Mouse (Mus musculus): ENCODE measurements around the gene Ptcd1. TPM values are rescaled to one million over a fixed set of nuclear protein-coding genes. Genes with fewer than 3 reads are reported as not detected.
"Not testable (repeated sequence)": the region's sequence is repeated elsewhere in the genome, so short reads cannot be mapped to it uniquely, and the experiment has no call there.

The Ptcd1 gene
- polyA plus RNA-seq, 1 experiment from 2014 or later, result 21.6 TPM

DNA sequence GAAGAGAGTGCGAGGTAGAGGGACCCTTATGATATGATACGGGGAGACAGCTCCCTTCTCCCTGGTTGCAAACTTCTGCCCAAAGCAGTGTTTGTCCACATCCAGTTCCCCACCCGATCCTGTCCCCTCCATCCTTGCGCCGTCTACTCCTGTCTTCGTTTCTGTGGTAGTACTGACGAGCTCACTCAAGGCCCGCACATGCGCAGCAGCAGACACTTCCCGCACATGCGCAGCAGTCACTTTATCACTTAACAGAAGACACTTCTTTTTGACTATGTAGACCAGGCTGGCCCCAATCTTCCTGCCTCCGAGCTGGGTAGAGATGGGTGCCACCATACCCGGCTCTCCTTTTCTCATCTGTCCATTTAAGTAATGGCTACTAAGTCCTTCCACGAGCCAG lies 5.5 kb downstream of the Ptcd1 start:
- no peaks in the 10 kb centered on the region for H3K27me3 ChIP-seq
- peaks cover 9% of the 10 kb centered on the region for H3K4me1 ChIP-seq
- H3K36me3 ChIP-seq, result peaks cover 63% of the 10 kb centered on the region
- H3K9me3 ChIP-seq, result no peaks in the 10 kb centered on the region
- no peak overlapping the region for H3K27ac ChIP-seq
- H3K4me2 ChIP-seq (replicated peaks), result no peak overlapping the region
- H3K9ac ChIP-seq, result no peak overlapping the region
- no peak for ATAC-seq (ENCODE audit: insufficient number of reproducible peaks, insufficient read depth, low FRiP score, low TSS enrichment)
- H3K4me3 ChIP-seq, result no peak overlapping the region
- WGBS, result 97% methylated on average over 14 of the region's 14 CpGs

DNA sequence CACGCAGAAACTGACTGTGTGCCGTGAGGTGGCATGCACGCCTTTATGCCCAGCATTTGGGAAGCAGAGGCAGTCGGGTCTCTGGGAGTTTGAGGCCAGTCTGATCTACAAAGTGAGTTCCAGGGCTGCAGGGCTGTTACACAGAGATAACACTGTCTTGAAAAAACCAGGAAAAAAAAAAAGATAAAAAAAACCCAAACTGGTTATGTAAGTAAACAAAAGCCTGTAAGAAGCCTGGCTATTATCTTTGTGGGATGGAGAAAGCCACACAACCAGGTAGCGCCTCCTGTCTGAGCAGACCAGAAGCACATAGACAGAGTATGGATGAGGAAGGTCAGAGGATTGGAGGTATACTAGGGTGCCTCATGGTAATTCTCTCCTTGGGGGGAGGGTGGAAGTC lies 14.2 kb downstream of the Ptcd1 start:
- 90% methylated on average over 5 of the region's 5 CpGs for WGBS

DNA sequence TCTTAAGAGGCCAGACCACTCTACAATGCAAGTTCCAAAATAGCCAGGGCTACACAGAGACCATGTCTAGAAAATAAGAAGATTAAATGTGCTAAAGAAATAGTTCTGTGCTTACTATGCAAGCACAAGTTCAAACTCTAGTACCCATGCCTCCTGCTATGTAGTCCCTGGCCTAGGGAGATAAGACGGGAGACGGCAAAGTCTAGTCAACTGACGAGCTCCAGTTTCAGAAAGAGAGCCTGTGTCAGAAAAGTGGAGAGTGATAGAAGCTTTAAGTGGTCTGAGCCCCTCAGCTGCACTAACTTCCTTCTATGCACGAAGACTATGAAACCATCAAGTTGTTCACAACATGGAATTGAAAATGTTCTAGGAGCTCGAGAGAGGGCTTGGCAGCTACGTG lies 17.6 kb downstream of the Ptcd1 start:
- Histone ChIP-seq H3K4me2 (replicated peaks) (no peak overlapping the region), H3K9me3 (no peaks in the 10 kb centered on the region), H3K36me3 (peaks cover 96% of the 10 kb centered on the region), H3K4me3 (no peak overlapping the region), H3K4me1 (no peaks in the 10 kb centered on the region), H3K27me3 (no peaks in the 10 kb centered on the region), H3K27ac (no peak overlapping the region), H3K9ac (no peak overlapping the region)
- WGBS, result 90% methylated on average over 6 of the region's 6 CpGs
- no peak for ATAC-seq (ENCODE audit: insufficient number of reproducible peaks, insufficient read depth, low FRiP score, low TSS enrichment)

More for the DNA sequence above, 14.2 kb downstream of the Ptcd1 start:
- Histone ChIP-seq H3K9ac (no peak overlapping the region), H3K4me1 (no peaks in the 10 kb centered on the region), H3K27me3 (no peaks in the 10 kb centered on the region), H3K36me3 (peaks cover 81% of the 10 kb centered on the region), H3K27ac (no peak overlapping the region), H3K9me3 (no peaks in the 10 kb centered on the region), H3K4me2 (replicated peaks) (no peak overlapping the region), H3K4me3 (no peak overlapping the region)
- no peak for ATAC-seq (ENCODE audit: insufficient number of reproducible peaks, insufficient read depth, low FRiP score, low TSS enrichment)

DNA sequence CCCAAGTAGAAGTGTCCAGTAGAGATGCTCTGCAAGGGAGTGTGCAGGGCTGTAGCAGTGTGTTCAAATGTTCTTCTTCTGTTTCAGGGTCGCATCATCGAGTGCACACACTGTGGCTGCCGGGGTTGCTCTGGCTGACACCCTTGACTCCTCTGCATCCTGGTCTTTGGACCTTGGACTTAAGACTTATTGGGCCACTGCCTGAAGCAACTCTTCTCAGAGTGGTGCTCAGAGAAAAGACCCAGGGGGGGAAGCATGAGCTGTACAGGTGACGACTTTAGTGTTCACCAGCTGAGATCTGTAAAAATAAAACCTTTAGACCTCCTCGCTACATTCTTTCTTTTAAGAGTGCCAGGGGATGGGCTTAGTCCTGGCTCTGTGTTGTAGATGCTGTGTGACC lies 19.2 kb downstream of the Ptcd1 start:
- Histone ChIP-seq H3K4me3 (no peak overlapping the region), H3K4me1 (no peaks in the 10 kb centered on the region), H3K9me3 (no peaks in the 10 kb centered on the region), H3K27me3 (no peaks in the 10 kb centered on the region), H3K27ac (no peak overlapping the region), H3K36me3 (peaks cover 97% of the 10 kb centered on the region), H3K9ac (no peak overlapping the region), H3K4me2 (replicated peaks) (no peak overlapping the region)
- WGBS, result 91% methylated on average over 5 of the region's 5 CpGs
- ATAC-seq (ENCODE audit: insufficient number of reproducible peaks, insufficient read depth, low FRiP score, low TSS enrichment), result no peak

DNA sequence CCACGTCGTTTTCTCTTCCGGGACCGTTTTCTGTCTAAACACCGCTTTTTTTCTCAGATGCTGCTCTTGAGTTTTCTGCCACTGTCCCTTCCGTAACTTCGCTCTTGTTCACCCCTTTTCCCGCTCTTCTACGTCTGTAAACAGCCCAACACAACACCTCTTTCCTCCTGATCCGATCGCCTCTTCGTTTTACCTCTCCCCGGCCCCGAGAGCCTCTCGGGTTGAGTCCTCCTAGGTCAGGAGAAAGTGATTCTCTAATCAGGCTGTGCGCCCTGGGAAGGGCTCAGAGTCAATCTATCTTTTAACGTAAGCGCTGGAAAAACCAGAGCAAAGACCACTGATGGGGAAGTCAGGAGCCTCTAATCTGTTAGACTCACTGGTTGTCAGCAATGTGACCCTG lies 26.3 kb downstream of the Ptcd1 start:
- no peaks in the 10 kb centered on the region for H3K27me3 ChIP-seq
- peak overlapping the region; percentile 82 for H3K4me2 ChIP-seq (replicated peaks)
- H3K36me3 ChIP-seq, result peaks cover 57% of the 10 kb centered on the region
- no peak for ATAC-seq (ENCODE audit: insufficient number of reproducible peaks, insufficient read depth, low FRiP score, low TSS enrichment)
- peak overlapping the region; percentile 66 for H3K4me3 ChIP-seq
- H3K9ac ChIP-seq, result peak overlapping the region; percentile 85
- H3K27ac ChIP-seq, result peak overlapping the region; percentile 82
- WGBS, result under 1% methylated on average over 18 of the region's 18 CpGs
- peaks cover 25% of the 10 kb centered on the region for H3K4me1 ChIP-seq
- no peaks in the 10 kb centered on the region for H3K9me3 ChIP-seq

DNA sequence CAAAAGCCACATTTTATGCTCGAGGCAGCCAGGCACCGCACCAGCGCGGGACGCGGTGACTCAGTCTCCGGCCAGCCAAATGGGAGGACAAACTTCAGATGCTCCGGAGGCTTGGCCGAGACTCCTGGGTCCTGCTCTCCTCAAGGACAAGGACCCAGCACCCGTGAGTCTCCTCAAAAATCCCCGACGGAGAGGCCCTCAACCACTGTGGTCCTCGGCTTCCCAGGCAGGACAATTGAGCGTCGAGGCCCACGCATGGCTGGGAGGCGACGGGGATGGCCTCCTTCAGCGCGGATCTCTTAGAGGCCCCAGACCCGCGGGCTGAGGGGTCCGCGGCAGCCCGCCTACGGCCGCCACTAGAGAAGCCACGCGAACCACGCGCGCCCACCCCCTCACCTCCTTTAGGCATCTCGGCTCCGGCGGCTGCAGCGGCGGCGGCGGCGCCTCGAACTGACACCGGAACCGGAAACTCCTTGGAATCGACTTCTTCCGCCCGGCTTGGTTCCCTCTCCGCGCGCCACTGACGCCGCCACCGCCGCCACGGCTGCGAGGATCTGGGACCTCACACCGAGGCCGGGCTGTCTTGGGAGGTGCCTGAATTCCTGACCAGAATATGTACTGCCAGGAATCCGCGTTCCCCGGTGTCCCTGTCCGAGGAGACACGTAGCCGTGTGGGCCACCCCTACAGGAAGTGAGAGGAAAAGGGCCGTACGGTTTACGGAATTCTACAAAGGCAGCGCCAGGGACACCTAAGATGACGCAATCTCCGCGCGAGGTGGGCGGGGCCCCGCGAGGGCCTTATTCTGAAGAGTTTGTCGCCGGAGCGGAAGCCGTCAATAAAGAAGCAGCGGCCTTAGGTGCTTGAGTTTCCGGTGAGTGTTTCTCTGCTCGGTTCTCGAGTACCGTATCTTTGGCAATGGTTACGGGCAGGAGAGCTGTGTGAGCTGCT lies 27.1 kb downstream of the Ptcd1 start, which contains the start of the genes Pdap1 and Bud31:
Pdap1 (minus strand) TSS at position 668 of the 949 bp plus-strand sequence.
Bud31 (plus strand) TSS at position 792 of the 949 bp plus-strand sequence.
- H3K27me3 ChIP-seq, result no peaks in the 10 kb centered on the region
- peak within 1 kb of the TSS; percentile 82 for H3K27ac ChIP-seq
- peak within 1 kb of the TSS; percentile 66 for H3K4me3 ChIP-seq
- peaks cover 54% of the 10 kb centered on the region for H3K36me3 ChIP-seq
- WGBS, result under 1% methylated on average over 84 of the region's 84 CpGs
- H3K4me1 ChIP-seq, result peaks cover 25% of the 10 kb centered on the region
- H3K9me3 ChIP-seq, result no peaks in the 10 kb centered on the region
- peak within 1 kb of the TSS; percentile 82 for H3K4me2 ChIP-seq (replicated peaks)
- peak; percentile 92 for ATAC-seq (ENCODE audit: insufficient number of reproducible peaks, insufficient read depth, low FRiP score, low TSS enrichment)
- H3K9ac ChIP-seq, result peak within 1 kb of the TSS; percentile 85

DNA sequence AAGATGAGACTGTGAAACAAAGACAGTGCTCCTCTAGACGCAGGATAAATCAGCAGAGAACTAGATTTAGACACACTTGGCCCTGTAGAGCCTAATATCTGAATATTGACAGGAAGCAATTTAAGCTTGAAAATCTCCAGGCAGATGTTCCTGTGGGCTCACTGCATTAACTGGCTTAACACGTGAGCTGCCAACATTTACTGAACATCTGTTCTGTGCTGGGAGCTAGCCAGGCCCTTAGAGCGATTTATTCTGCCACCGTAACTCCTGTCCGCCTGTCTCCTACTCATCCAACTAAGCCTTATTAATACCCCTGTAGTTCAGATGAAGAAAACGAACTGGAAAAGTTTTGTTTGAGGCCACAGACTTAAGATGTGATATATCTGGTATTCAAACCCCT lies 28.1 kb downstream of the Ptcd1 start:
- Histone ChIP-seq H3K9ac (peak overlapping the region; percentile 85), H3K4me1 (peaks cover 25% of the 10 kb centered on the region), H3K9me3 (no peaks in the 10 kb centered on the region), H3K27ac (no peak overlapping the region), H3K36me3 (peaks cover 55% of the 10 kb centered on the region), H3K4me2 (replicated peaks) (peak overlapping the region; percentile 82), H3K4me3 (peak overlapping the region; percentile 66), H3K27me3 (no peaks in the 10 kb centered on the region)
- 0 out of 2 replicates have a peak, but pooled peaks have one; percentile 3 for ATAC-seq (ENCODE audit: insufficient number of reproducible peaks, insufficient read depth, low FRiP score, low TSS enrichment)
- WGBS, result 17% methylated on average over 6 of the region's 6 CpGs

DNA sequence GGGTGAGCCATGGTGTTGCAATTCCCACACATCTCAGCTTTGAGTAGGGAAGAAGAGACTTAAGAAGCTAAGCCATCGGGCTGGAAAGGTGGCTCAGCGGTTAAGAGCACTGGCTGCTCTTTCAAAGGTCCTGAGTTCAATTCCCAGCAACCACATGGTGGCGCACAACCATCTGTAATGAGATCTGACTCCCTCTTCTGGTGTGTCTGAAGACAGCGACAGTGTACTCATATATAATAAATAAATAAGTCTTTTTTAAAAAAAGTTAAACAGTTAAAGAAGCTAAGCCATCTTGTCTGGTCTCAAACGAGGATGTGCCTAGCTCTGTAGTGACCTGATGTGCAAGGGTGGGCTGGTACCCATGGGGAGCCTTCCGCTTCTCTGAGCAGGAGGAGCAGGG lies 33.6 kb downstream of the Ptcd1 start:
- peaks cover 84% of the 10 kb centered on the region for H3K36me3 ChIP-seq
- 85% methylated on average over 6 of the region's 6 CpGs for WGBS
- H3K27me3 ChIP-seq; H3K9ac ChIP-seq; ATAC-seq (ENCODE audit: insufficient number of reproducible peaks, insufficient read depth, low FRiP score, low TSS enrichment); H3K4me2 ChIP-seq (replicated peaks); H3K4me1 ChIP-seq; H3K4me3 ChIP-seq; H3K9me3 ChIP-seq; H3K27ac ChIP-seq: not testable (repeated sequence)

DNA sequence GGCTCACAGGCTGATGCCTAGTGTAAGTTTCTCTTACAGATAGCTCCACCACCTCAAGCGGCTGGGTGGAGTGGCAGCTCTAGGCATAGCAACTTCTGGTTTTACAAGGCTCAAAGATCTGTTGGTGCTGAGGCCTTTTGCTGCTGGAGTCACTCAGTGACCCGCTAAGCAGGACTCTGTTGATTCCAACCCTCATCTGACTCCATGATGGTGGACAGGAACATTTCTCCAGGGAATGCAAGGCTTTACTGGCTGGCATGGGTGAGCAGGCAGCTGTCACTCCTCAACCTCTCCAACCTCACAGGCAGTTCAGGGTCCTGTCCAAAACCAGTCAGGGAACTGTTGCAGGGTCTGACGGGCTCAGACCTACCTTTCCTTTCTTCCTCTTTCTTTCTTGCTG lies 35.9 kb downstream of the Ptcd1 start:
- Histone ChIP-seq H3K27ac (no peak overlapping the region), H3K4me2 (replicated peaks) (no peak overlapping the region), H3K9me3 (no peaks in the 10 kb centered on the region), H3K36me3 (peaks cover 89% of the 10 kb centered on the region), H3K27me3 (no peaks in the 10 kb centered on the region), H3K4me3 (no peak overlapping the region), H3K4me1 (no peaks in the 10 kb centered on the region), H3K9ac (no peak overlapping the region)
- WGBS, result 91% methylated on average over 3 of the region's 3 CpGs
- ATAC-seq (ENCODE audit: insufficient number of reproducible peaks, insufficient read depth, low FRiP score, low TSS enrichment), result no peak

DNA sequence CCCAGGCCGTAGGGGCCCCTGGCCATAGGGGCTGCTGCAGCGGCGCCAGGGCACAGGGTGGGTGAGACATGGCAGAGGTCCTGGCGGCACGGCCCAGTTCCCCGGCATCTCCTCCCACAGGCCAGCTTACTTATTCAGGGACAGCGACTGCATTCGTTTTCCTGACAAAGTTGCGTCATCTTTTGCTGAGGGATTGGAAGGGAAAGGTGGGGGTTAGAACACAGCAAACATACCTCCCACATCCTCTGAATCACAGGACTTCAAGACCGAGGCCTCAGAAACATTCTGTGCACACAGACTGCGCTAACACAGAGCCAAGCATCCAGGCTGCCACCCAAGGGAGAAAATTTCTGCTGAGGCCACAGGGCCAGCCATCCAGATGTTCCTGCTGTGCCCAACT lies 36.7 kb downstream of the Ptcd1 start:
- H3K4me3 ChIP-seq, result no peak overlapping the region
- no peak overlapping the region for H3K27ac ChIP-seq
- no peak for ATAC-seq (ENCODE audit: insufficient number of reproducible peaks, insufficient read depth, low FRiP score, low TSS enrichment)
- no peak overlapping the region for H3K9ac ChIP-seq
- H3K4me1 ChIP-seq, result no peaks in the 10 kb centered on the region
- WGBS, result 95% methylated on average over 11 of the region's 11 CpGs
- H3K27me3 ChIP-seq, result no peaks in the 10 kb centered on the region
- no peaks in the 10 kb centered on the region for H3K9me3 ChIP-seq
- no peak overlapping the region for H3K4me2 ChIP-seq (replicated peaks)
- peaks cover 90% of the 10 kb centered on the region for H3K36me3 ChIP-seq

DNA sequence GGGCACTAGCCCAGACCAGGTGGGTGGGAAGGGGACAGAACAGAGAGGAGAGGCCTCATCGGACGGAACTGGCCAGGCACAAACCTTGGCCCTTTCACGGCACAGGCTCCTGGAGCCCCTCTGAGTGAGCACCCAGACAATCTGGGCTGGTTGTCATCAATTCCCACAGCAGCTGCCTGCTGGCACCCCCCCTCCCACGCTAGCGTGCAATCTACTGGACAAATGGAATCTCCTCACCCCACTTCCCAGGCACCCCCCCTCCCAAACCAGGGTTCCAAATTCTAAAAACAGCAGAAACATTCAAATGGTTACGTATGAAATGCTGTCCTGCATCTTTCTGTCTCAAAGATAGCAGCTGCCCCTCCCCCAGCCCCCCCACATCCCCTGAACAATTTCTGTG lies 37.1 kb downstream of the Ptcd1 start:
- peaks cover 90% of the 10 kb centered on the region for H3K36me3 ChIP-seq
- H3K4me2 ChIP-seq (replicated peaks); H3K9me3 ChIP-seq; ATAC-seq (ENCODE audit: insufficient number of reproducible peaks, insufficient read depth, low FRiP score, low TSS enrichment); H3K4me1 ChIP-seq; H3K27ac ChIP-seq; H3K27me3 ChIP-seq; H3K4me3 ChIP-seq; H3K9ac ChIP-seq: not testable (repeated sequence)
- WGBS, result 94% methylated on average over 3 of the region's 6 CpGs

DNA sequence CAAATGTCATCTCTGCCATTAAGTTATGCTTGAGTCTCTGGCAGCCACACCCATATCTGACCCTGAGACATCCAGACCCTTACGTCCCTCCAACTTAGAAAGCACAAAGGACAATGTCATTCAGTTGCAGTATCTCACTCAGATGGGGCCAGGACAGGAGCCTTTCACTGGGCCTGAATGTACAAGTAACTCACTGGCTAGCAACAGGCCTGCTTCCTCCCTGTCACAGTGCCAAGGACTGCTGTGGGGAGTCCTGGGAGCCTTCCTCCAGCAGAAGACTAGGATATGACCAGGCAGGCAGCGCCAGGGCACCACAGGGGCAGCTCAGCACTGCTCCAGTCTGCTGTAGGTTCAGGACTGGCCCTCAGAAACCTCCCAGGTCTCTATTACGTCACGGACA lies 37.8 kb downstream of the Ptcd1 start:
- Histone ChIP-seq H3K4me3 (no peak overlapping the region), H3K9me3 (no peaks in the 10 kb centered on the region), H3K4me2 (replicated peaks) (no peak overlapping the region), H3K27me3 (no peaks in the 10 kb centered on the region), H3K9ac (no peak overlapping the region), H3K27ac (no peak overlapping the region), H3K4me1 (no peaks in the 10 kb centered on the region), H3K36me3 (peaks cover 90% of the 10 kb centered on the region)
- WGBS, result 92% methylated on average over 4 of the region's 4 CpGs
- ATAC-seq (ENCODE audit: insufficient number of reproducible peaks, insufficient read depth, low FRiP score, low TSS enrichment), result no peak
